Mouse (Mus musculus) C2C12 (cell line): ENCODE data around the gene Zcchc4.

Source experiments
- CTCF ChIP-seq: IDR thresholded peaks from one replicate; pipeline ENCODE4 v1.5.1; 2011; ENCODE audit not compliant: control insufficient read depth, insufficient read depth, insufficient read length
- MAX ChIP-seq: IDR thresholded peaks from one replicate; pipeline ENCODE4 v1.6.1; 2011; ENCODE audit warnings: mild to moderate bottlenecking, control low read depth
- MYOD1 ChIP-seq: IDR thresholded peaks from one replicate; pipeline ENCODE4 v1.6.1; 2011; ENCODE audit warnings: low read depth; ENCODE audit not compliant: control insufficient read depth, insufficient read length

DNA sequence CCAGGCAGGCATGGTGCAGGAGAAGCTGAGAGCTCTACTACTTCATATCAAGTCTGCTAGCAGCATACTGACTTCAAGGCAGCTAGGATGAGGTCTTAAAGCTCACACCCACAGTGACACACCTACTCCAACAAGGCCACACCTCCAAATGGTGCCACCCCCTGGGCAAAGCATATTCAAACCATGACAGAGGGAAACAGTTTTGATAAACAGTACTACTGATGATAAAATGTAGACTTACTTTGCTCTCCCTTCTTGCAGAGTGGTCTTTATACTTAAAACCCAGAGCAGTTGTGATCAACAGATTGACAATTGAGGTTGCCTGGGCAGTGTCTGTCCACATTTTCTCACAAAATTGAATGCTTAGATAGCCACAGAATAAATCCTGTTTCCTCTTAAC is 57.8 kb downstream of the Zcchc4 start:
- no peak for TF ChIP-seq CTCF
- no peak for TF ChIP-seq MAX
- TF ChIP-seq MYOD1: no peak
